Mouse (Mus musculus) ES-Bruce4 (cell line): ENCODE results near the gene Psrc1. TPM values are rescaled to one million over a fixed set of nuclear protein-coding genes. Genes with fewer than 3 reads are reported as not detected.

Experiments
- H3K27ac ChIP-seq: 2 replicates; pipeline ENCODE4 v1.5.1; 2012; ENCODE audit warnings: low read length, inconsistent platforms; ENCODE audit not compliant: insufficient read depth
- H3K27me3 ChIP-seq: 2 replicates; pipeline ENCODE4 v1.6.1; 2012; ENCODE audit warnings: mild to moderate bottlenecking, low read length, inconsistent platforms; ENCODE audit not compliant: control insufficient read depth, poor library complexity, insufficient read depth, severe bottlenecking
- H3K36me3 ChIP-seq: 2 replicates; pipeline ENCODE4 v1.6.1; 2012; ENCODE audit warnings: inconsistent platforms, mild to moderate bottlenecking, low read length, moderate library complexity; ENCODE audit not compliant: control insufficient read depth, poor library complexity, insufficient read depth, severe bottlenecking
- H3K4me1 ChIP-seq: one replicate; pipeline ENCODE4 v1.8.1; 2011; ENCODE audit warnings: low read length; ENCODE audit not compliant: control insufficient read depth, insufficient read depth
- H3K4me3 ChIP-seq: 2 replicates; pipeline ENCODE4 v1.5.1; 2011; ENCODE audit warnings: low read depth, mild to moderate bottlenecking, low read length
- H3K9ac ChIP-seq: 2 replicates; pipeline ENCODE4 v1.6.1; 2012; ENCODE audit warnings: low read depth, mild to moderate bottlenecking, inconsistent platforms; ENCODE audit not compliant: poor library complexity, severe bottlenecking
- H3K9me3 ChIP-seq: replicated peaks from 2 replicates; pipeline ENCODE4 v1.6.1; 2012; ENCODE audit warnings: mild to moderate bottlenecking, low read length, inconsistent platforms; ENCODE audit not compliant: control insufficient read depth, poor library complexity, insufficient read depth, severe bottlenecking
- CTCF ChIP-seq: IDR thresholded peaks from one replicate; pipeline ENCODE4 v1.8.1; 2011; ENCODE audit warnings: low read depth, low read length
- EP300 ChIP-seq: IDR thresholded peaks from 2 replicates; pipeline ENCODE4 v1.6.1; 2011; ENCODE audit warnings: low read depth, low read length; ENCODE audit not compliant: insufficient read depth
- POLR2A ChIP-seq: IDR thresholded peaks from one replicate; pipeline ENCODE4 v1.8.1; 2011; ENCODE audit warnings: low read length; ENCODE audit not compliant: insufficient read depth
- polyA plus RNA-seq: library from polyadenylated mRNA; stranded (reverse); fragments of >200 nt; gene quantifications from 2 replicates; pipeline ENCODE4 v1.2.4, GENCODE M21; 2011; ENCODE audit warnings: low read depth; ENCODE audit not compliant: missing spikeins, insufficient read depth, insufficient read length

Gene Psrc1
- polyA plus RNA-seq, 1 experiment = 255 TPM

DNA sequence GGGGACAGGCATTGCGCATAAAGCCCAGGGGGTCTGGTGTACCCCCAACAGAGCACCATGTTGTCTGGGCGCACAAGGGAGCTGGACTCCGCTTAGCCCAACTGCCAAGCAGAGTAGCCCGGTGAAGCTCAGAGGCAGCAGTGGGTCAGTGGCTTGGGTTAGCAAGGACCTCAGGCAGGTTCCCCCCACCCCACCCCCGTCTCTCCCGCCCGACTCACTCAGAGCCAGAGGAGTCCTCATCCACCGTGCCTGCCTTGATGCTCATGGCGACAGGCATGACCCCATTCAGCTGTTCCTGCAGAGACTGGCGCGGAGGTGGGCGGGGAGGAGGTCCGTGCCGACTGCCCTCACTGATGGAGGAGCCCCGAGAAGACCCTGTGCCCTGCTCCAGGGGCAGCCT is 9.2 kb downstream of the Psrc1 start:
- Histone ChIP-seq H3K4me3 (peak overlapping the region; percentile 14), H3K27me3 (no peaks in the 10 kb centered on the region), H3K9me3 (no peaks in the 10 kb centered on the region), H3K9ac (peak overlapping the region; percentile 1; the same call in 1 of the 2 replicates), H3K4me1 (no peaks in the 10 kb centered on the region), H3K27ac (no peak overlapping the region), H3K36me3 (peaks cover 1% of the 10 kb centered on the region; the same call in 1 of the 2 replicates)
- TF ChIP-seq POLR2A (no peak), CTCF (no peak)

GRCm38 (mm10) chr3:108398281-108398680 is 14.6 kb downstream of the Psrc1 start:
- no peaks in the 10 kb centered on the region for H3K27me3 ChIP-seq
- TF ChIP-seq POLR2A (no peak), CTCF (no peak), EP300 (no peak)
- H3K4me3 ChIP-seq = no peak overlapping the region
- no peak overlapping the region for H3K27ac ChIP-seq
- H3K36me3 ChIP-seq = no peaks in the 10 kb centered on the region
- no peaks in the 10 kb centered on the region for H3K4me1 ChIP-seq
- H3K9me3 ChIP-seq = no peaks in the 10 kb centered on the region
- H3K9ac ChIP-seq = no peak overlapping the region

DNA sequence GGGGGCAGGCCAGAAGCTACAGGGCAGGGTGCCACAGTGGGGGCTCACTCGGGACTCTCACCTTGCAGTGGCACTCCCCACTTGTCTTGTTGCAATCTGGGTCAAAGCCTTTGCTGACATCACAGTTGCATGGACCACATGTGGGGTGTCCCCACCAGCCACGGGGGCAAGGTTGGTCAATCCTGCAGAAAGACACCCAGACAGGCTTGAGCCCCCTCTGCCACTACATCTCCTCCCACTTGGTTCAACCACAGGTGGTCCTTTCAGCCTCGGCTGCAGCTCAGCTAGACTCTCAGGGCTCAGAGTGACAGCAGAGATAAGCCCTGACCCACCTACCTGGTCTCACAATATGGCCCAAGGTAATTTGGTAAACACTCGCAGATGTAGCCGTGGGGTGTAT is 16.8 kb downstream of the Psrc1 start:
- Histone ChIP-seq H3K27ac (no peak overlapping the region), H3K27me3 (no peaks in the 10 kb centered on the region), H3K9ac (no peak overlapping the region), H3K4me1 (no peaks in the 10 kb centered on the region), H3K36me3 (no peaks in the 10 kb centered on the region), H3K9me3 (no peaks in the 10 kb centered on the region), H3K4me3 (no peak overlapping the region)
- no peak for TF ChIP-seq EP300
- TF ChIP-seq CTCF = no peak
- no peak for TF ChIP-seq POLR2A

GRCm38 (mm10) chr3:108401692-108402527 is 18.3 kb downstream of the Psrc1 start:
- H3K27me3 ChIP-seq = no peaks in the 10 kb centered on the region
- H3K9ac ChIP-seq = no peak overlapping the region
- H3K9me3 ChIP-seq = no peaks in the 10 kb centered on the region
- no peak overlapping the region for H3K27ac ChIP-seq
- no peaks in the 10 kb centered on the region for H3K4me1 ChIP-seq
- TF ChIP-seq CTCF (no peak), POLR2A (no peak), EP300 (no peak)
- H3K4me3 ChIP-seq = no peak overlapping the region
- H3K36me3 ChIP-seq = no peaks in the 10 kb centered on the region

GRCm38 (mm10) chr3:108402528-108402920 is 18.9 kb downstream of the Psrc1 start:
- Histone ChIP-seq H3K4me3 (no peak overlapping the region), H3K36me3 (no peaks in the 10 kb centered on the region), H3K4me1 (peaks cover 3% of the 10 kb centered on the region), H3K9me3 (no peaks in the 10 kb centered on the region), H3K27me3 (no peaks in the 10 kb centered on the region), H3K27ac (no peak overlapping the region), H3K9ac (no peak overlapping the region)
- no peak for TF ChIP-seq EP300
- TF ChIP-seq POLR2A = no peak
- no peak for TF ChIP-seq CTCF

DNA sequence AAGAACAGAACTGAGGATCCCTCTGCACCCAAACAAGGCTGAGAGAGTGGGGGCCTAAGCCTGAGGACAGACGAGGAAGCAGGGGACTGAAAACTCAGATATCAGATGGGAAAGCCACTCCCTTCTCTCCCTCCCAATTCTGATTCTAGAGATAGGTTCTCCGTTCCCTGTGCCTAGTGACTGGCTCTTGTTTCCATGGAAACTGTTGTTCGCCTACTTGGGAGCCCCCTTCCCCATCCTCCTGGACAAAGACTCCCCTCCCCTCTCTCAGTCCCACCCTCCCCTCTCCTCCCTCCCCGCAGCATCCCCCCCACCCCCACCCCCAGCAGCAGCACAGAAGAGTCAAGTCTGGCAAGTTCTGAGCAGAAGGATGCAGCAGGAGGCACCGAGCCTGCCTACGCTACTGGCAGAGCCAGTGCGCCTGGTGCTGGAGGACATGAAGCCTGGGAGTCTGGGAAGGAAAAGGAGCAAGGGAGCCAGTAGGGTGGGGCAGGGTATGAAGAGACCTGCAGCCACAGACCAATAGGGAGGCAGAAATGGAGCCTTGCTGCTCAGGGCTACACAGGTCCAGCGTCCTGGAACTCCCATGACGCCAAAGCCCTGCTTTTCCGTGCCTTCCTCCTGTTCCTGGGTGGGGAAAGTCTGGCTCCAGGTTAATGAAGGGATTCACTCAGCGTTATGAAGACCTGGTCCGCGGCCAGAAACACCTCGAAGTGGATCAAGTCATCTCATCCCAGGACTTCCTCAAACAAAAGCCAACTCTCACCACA is 22.1 kb downstream of the Psrc1 start:
- TF ChIP-seq EP300 = no peak
- no peak for TF ChIP-seq POLR2A
- no peak for TF ChIP-seq CTCF
- peaks cover 3% of the 10 kb centered on the region for H3K4me1 ChIP-seq
- H3K9ac ChIP-seq = no peak overlapping the region
- H3K36me3 ChIP-seq = no peaks in the 10 kb centered on the region
- no peak overlapping the region for H3K27ac ChIP-seq
- H3K27me3 ChIP-seq = no peaks in the 10 kb centered on the region
- H3K9me3 ChIP-seq = no peaks in the 10 kb centered on the region
- H3K4me3 ChIP-seq = no peak overlapping the region
